Mouse (Mus musculus): ENCODE results near the gene Apoh. TPM values are rescaled to one million over a fixed set of nuclear protein-coding genes. Genes with fewer than 3 reads are reported as not detected.

Apoh gene
- not detected in 2 replicates for total RNA-seq (2017)

DNA sequence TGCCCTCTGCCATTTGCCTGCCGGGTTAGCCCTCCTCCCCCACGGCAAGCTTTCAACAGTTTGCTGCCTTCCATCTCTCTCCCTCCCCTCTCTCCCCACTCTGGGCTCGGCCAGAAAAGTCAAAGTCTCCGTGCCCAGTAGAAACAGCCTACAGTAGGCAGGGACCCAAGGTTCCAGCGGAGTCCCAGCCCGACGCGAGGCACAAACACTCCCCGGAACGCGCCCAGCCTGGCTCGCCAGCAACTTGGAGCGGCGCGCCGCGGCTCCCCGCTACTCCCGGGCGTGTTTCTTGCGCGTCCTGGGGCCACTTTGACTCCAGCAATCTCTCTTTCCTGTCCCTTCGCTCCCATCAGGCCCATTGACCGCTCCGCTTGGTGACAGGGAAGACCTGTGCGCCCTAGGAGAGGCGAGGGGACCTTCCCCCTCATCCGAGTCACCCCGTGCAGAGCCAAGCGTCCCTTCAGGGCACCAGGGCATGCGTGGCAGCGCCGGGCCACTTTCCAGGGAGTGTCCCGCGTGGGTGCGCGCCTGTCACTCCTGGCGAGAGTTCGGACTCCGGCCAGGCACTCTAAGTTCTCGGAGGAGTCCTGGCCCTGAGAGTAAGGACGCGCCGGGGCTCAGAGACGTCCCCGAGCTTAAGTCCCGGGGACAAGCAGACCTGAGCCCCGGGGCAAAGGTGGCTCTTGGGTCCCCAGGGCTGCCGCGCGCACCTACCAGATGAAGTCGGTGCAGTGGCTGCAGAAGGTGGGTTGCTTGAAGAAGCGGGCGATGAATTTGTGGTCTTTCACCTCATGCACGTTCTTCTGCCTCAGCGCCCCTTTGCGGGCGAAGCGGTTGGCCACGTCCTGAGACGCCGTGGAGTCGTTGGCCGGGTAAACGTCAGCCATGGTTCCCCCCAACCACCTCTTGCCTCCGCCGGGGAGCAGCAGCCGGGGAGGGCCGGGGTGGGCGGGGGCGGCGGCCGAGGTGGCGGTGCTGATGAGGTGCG is at the start of gene Apoh:
Gene Apoh (plus strand): TSS at position 574 of the 988 bp plus-strand sequence.
- peak; percentile 3; the same call in 1 of the 2 replicates for ATAC-seq (ENCODE audit: extremely low read depth, insufficient number of reproducible peaks, low FRiP score, poor library complexity, severe bottlenecking)

DNA sequence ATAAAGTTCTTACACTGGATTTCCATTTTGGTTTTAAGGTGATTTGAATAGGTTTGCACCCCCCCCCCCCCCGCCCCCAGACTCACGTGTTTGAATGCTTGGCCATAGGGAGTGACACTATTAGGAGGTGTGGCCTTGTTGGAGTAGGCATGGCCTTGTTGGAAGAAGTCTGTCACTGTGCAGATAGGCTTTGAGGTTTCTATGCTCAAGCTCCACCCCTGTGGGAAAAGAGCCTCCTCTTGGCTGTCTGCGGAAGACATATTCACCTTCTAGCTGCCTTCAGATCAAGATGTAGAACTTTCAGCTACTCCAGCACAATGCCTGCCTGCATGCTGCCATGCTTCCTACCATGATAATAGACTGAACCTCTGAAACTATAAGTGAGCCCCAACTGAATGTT is 49.3 kb upstream of the Apoh start:
- no peak for ATAC-seq (ENCODE audit: extremely low read depth, insufficient number of reproducible peaks, low FRiP score, poor library complexity, severe bottlenecking)

DNA sequence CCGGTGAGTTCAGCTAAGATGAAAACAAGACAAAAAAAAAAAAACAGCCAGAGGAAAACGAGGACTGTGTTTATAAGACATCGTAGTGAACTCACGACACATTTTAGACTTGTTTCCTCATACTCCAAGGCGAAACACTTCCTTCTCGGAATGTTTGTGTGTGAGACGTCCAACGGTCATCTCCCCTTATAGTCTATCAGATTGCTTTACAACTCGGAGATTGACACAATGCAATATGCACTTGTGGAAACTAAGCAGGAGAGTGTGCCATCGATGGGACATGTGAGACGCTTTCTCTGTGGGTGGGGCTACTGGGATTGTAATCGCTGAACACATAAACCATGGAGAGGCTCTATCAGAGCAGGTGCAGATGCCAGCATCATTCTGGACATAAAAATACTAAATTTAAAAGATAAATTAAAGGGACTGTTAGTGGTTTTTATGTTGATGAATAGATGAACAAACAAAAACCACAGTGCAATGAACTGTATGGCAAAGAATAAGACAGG is 48.8 kb upstream of the Apoh start:
- ATAC-seq (ENCODE audit: extremely low read depth, insufficient number of reproducible peaks, low FRiP score, poor library complexity, severe bottlenecking): no peak

DNA sequence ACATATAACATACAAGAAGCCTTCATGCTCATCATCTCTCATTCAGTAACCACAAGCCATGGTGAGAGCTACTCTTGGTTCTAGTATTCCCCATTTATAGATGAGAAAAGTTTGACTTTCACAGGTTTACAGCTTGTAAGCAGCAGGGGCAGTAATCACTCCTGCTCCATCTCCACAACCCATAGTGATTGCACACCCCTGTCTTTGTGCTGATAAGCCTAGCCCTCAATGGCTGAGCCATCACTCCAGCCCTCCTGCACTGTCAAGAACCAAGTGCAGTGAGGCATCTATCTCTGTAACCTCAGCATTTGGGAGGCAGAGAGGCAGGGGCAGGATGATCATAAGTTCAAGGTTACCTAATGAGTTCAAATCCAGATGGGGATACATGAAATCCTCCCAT is 47.8 kb upstream of the Apoh start:
- ATAC-seq (ENCODE audit: extremely low read depth, insufficient number of reproducible peaks, low FRiP score, poor library complexity, severe bottlenecking): no peak

DNA sequence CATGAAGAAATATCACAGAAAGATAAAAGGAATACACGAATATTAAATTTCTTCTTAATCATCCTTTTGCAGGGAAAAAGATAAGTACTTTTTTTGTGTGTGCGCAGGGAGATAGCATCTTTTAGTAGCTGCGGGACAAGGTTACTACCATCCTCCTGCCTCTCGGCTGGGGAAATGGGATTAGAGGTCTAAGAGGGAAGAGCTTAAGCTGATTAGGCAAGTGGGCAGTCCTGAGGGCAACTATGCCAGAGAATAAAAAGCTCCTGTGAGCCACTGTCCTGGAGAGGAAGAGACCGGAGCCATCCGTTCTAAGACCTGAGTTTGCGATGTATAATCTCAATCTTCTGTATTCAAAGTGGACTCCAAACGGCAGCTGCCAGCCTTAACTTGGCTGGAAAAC is 45.2 kb upstream of the Apoh start:
- ATAC-seq (ENCODE audit: extremely low read depth, insufficient number of reproducible peaks, low FRiP score, poor library complexity, severe bottlenecking): no peak

DNA sequence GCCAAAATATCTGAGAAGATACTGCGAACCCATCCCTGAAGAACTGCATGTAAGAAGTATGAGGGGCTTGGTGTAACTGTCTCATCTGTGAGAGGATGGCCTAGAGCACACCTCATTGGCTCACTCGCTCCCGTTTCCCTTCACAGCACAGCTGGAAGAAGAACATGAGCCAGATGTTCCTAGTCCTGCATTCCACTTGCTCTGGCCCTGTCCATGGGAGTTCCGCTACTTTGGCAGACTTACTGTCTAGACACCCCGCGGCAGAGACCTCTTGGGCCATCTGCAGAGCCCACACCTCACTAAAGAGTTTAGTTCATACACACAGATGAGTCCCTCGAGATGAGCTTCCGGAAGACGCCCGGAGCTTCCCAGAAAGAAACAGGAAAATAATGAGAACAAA is 43.2 kb upstream of the Apoh start:
- no peak for ATAC-seq (ENCODE audit: extremely low read depth, insufficient number of reproducible peaks, low FRiP score, poor library complexity, severe bottlenecking)

DNA sequence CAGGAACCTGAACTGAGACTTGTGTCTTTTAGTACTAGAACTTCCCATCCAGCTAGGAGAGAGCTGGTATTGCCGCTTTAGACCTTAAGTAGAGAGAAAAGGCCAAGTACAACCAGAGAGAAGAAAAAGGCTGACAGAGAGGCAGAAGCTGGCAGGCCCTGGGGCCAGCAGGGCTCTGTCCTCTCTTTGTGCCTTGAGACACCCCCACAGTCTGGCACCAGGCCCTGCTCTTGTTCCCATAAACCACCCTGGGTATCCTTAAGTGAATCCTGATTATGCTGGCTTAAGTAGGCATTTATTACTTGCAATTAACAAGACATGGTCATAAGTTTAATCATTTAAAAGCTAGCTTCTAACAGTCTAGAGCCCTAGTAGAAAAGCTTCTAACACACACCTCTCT is 42.7 kb upstream of the Apoh start:
- ATAC-seq (ENCODE audit: extremely low read depth, insufficient number of reproducible peaks, low FRiP score, poor library complexity, severe bottlenecking): no peak

DNA sequence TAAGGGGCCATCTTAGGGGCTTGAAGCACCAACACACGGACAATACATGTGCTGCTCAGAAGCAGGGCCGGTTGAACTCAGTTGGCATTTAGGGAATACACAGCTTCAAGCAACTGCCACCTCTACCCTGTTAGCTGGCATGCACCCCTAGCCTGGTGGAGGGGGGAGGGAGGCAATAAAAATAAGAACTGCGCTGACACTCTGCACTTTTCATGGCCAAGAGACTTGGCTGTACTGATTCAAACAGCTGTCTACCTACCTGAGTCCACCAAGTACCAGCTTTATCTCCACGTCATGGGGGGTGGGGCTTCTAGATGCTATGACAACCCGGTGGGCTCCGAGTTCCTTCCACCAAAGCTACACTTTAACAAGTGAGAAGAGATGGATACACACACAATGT is 42.1 kb upstream of the Apoh start:
- no peak for ATAC-seq (ENCODE audit: extremely low read depth, insufficient number of reproducible peaks, low FRiP score, poor library complexity, severe bottlenecking)

DNA sequence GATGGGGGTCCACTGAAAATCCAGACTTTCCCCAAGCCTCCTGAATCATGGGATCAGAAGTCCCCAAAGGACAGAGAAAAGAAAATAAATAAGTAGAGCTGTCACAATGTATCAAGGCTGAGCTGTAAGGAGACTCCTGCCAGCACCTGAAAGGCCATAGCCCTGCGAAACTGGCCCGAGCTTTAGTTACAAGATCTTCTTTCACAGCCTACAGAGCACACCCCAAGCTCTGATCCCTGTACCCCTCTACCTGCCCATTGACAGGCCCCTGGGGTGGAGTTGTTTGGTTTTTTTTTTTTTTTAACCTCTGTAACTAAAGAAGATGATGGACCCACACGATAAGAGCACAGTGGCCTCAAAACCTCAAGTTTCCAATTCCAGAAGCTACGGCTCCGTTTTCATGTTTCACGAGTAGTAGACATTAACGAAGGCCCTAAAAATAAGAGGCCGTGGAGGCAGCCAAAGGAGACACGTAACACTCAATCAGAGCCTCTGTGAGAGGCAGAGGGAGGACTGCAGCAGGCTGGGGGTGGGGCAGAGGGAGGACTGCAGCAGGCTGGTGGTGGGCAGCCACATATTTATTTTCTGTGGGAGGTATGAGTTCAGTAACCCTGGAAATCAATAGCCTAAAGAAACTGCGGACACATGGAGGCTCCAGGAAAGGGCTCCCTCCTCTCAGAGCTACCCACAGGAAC is 41.2 kb upstream of the Apoh start:
- no peak for ATAC-seq (ENCODE audit: extremely low read depth, insufficient number of reproducible peaks, low FRiP score, poor library complexity, severe bottlenecking)

DNA sequence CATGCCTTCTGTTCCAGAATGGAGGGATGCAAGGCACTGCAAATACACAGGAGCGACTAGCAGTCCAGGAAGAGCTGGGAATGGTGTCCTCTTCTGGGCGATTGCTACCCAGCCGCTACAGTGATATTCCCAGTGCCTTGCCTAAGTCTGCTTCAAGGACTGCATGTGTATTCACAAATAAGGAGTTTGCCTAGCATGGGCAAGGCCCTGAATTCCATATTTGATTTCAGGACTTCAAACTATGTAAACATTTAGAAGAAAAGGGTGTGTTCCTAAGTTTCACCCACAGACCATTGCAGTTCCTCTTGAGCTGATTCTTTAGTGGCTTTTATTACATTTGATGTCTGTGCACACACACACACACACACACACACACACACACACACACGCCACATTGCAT is 39.4 kb upstream of the Apoh start:
- no peak for ATAC-seq (ENCODE audit: extremely low read depth, insufficient number of reproducible peaks, low FRiP score, poor library complexity, severe bottlenecking)

DNA sequence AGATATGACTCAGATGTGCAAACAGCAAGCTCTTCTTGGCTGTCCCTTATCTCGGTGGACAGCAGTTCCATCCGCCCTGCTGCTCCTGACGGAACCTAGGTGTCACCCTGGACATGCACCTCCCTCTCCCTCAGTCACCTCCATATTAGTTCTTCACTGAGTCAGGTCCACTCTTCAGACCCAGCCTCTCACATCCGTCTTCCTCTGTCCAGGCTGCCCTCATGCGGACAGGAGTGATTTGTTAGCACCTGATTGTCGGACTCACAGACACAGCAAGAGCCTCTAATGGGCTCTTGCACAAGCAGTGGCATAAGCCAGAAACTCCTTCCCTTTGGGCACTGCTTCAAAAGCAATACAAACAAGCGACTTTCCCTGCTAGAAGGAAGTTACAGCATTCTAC is 35.9 kb upstream of the Apoh start:
- ATAC-seq (ENCODE audit: extremely low read depth, insufficient number of reproducible peaks, low FRiP score, poor library complexity, severe bottlenecking): no peak

DNA sequence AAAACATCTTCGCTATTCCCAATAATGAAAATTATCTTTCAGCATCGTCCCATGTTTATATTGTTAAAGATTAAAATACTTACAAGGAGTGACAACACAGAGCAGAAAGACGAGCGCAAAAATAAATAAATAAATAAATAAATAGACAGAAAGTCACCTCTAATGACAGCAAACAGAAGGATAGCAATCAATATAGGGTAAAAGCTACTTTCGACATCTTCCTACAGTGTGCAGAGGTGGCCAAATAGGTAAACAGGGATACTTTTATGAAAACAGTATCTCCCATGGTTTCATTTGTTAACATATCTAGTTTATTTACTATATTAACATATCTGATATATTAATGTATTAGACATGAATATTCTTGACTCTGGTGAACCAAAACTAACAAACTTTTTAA is 34.9 kb upstream of the Apoh start:
- no peak for ATAC-seq (ENCODE audit: extremely low read depth, insufficient number of reproducible peaks, low FRiP score, poor library complexity, severe bottlenecking)

DNA sequence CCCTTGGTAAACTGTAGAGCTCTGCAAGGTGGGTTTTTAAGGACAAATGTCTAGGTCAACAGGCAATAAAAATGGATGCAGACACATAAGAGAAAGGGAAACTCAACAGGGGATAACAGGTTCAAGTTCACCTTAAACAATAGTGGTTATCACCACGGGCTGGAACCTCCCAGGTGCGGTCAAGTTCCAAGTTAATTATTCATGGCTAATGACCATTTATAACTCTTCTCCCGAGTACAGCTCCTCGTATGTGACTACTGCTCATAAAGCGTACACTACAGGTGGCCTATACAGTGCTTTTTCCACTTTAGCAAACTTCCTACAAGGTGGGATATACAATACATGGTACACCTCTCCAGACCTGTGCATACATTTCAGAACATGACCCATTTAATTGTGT is 33.4 kb upstream of the Apoh start:
- no peak for ATAC-seq (ENCODE audit: extremely low read depth, insufficient number of reproducible peaks, low FRiP score, poor library complexity, severe bottlenecking)

DNA sequence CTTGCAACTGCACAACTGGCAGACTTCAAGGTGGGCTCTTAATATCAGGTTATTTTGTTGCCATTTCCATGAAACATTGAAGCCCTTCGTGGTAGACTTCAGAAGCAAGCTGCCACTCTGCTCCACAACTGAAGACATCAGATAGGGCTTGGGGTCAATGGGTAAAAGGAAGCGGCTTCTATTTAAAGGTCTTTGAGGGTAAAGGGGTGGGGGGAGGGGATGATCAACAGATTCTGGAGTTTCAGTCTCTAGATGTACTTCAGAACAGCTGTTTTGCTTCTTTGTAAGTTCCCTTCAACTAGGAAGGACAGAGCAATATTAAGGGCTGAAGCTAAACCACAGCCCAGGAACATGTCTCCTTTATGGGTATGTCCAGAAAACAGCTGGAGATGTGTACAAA is 31.2 kb upstream of the Apoh start:
- ATAC-seq (ENCODE audit: extremely low read depth, insufficient number of reproducible peaks, low FRiP score, poor library complexity, severe bottlenecking): no peak

DNA sequence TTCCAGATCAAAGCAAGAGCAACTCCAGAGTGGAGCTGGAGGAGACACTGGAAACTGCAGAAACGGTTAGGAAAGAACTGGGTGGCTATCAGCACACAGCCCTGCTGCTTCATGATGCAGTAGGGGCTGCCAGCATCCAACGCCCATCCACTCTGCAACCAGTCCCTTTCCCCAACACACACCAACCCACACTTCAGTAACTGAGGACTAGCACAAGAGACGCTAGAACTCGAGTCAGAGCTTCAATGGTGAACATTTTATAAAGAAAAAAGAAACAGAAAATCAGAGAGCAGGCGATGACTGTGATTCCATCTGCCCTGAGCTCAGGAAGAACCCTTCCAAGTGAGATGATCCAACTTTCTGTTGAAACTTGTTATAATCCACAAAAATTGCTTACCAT is 30.6 kb upstream of the Apoh start:
- no peak for ATAC-seq (ENCODE audit: extremely low read depth, insufficient number of reproducible peaks, low FRiP score, poor library complexity, severe bottlenecking)

DNA sequence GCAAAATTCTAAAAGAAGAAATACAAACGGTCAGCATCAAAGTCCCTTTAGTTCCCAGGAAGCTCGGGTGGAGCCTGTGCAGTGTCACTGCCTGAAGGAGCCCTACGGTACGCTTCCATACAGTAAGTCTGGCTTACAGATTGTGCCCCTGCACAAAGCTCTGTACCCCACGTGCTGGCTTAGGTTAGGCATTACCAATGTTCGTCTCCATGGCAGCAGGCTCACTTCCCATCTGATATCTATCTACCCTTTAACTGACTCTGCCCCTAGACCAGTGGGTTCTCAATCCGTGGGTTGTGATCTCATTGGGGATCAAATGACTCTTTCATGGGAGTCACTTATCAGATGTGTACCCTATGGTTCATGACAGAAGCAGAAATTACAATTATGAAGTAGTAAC is 27.4 kb upstream of the Apoh start:
- no peak for ATAC-seq (ENCODE audit: extremely low read depth, insufficient number of reproducible peaks, low FRiP score, poor library complexity, severe bottlenecking)

DNA sequence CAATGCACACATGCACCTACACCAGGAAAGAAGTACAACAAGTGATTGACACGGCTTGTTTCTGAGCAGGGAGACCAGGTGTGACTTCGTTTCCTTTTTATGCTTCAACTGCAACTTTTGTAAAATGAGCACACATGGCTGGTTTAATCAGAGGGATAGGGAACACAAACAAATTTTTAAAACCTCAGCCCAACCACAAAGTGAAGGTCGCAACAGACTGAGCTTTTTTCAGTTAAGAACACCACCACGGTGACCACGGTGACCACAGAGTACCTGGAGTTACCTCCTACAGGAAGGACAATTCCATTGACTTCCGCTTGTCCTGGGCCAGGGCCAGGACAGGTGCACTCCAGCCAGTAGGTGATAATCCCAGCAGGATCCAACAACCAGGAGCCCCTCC is 25.3 kb upstream of the Apoh start:
- ATAC-seq (ENCODE audit: extremely low read depth, insufficient number of reproducible peaks, low FRiP score, poor library complexity, severe bottlenecking): no peak

DNA sequence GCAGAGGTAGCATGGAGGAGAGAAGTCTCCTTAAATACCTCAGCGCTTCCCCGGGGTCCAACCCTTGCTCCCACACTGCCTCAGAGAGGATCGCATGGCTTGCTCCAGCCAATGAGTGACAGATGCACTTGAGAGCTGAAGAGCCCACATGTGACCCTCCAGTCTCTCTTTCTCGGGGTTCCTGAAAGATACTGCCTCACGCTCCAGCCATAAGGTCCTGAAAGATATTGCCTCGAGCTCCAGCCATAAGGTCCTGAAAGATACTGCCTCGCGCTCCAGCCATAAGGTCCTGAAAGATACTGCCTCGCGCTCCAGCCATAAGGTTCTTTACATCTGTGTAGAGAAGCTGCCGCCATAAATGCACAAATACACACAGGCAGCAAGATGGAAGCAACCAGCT is 24.0 kb upstream of the Apoh start:
- ATAC-seq (ENCODE audit: extremely low read depth, insufficient number of reproducible peaks, low FRiP score, poor library complexity, severe bottlenecking): no peak

DNA sequence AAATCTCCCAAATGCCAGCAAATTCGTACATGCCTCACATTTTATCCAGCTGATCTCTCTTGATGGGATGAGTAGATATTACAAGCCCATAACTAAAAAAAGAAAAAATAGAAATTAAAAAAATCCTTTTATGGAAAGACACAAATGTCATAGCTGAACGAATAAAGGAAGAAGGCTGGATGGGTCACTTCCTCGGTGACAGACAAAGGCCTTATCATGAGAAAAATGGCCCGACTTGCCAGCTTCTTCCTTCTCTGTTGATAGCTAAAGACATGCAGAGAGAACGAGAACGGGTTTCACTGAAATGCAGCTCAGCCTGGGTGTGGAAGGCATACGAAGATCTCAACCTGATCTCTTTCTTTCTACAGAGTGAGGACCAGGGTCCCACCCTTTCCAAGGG is 22.6 kb upstream of the Apoh start:
- no peak for ATAC-seq (ENCODE audit: extremely low read depth, insufficient number of reproducible peaks, low FRiP score, poor library complexity, severe bottlenecking)

DNA sequence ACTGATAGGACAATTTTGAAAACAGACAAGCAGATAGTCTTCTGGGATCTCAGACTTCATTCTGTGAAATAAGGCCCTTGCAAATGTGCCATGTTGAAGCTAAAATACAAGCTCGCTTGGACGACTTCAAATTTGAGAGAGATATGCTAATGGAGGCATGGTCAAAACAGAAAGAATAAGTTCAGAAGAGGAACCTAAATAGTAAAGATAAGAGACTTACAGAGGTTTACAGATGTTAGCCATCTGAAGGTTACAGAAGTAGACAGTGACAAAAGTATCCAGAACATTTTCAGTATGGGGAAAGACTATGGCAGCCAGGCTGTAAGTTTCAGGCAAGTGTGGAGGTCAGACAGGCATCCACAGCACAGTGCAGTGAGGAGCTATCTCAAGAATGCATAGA is 21.0 kb upstream of the Apoh start:
- ATAC-seq (ENCODE audit: extremely low read depth, insufficient number of reproducible peaks, low FRiP score, poor library complexity, severe bottlenecking): no peak
